Mouse (Mus musculus): ENCODE measurements around the gene Olfr344. TPM values are rescaled to one million over a fixed set of nuclear protein-coding genes. Genes with fewer than 3 reads are reported as not detected.

The Olfr344 gene
- not detected for total RNA-seq (2023)

DNA sequence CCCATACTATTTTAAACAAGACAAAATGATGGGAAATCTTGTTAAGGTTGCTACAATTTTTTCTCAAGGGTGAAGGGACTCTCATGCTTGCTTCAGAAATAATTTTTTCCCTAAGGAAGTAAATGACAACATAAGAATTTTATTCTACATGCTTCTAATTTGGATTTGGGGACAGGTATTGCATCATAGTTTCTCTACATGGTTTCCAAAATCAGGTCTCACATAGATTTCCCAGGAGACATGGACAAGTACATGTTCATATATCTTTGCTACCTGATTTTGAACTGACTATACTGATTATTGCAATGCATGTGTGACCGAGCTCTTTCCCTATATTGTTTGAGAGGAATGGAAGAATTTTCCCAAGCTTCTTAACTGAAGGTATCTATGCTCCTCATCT, at the start of gene Olfr344:
Gene Olfr344 (plus strand): TSS at position 301 of the 400 bp plus-strand sequence.

DNA sequence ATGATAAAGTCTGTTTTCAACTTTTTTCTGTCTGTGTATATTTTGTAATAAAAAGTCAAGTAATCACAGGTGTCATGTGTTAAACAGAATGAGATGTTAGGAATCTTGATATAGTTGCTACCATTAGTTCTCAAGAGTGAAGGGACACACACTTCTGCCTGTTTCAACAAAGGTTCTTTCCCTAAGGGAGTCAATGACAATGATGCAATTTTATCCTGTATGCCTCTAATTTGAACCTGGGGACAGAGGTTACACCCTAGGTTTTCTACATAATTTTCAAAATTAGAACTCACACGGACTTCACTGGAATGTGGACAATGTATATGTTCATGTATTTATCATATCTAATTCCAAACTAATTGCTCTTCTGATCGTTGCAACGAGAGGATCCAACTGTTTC, 41.8 kb upstream of the Olfr344 start, which contains the start of gene Olfr342:
Gene Olfr342 (plus strand): TSS at position 301 of the 400 bp plus-strand sequence.

Other genes starting within 250 kb of the Olfr344 start
- gene Olfr338, start 193.1 kb upstream of the Olfr344 start, total RNA-seq (2023) = not detected
- not detected for gene Olfr339, start 147.7 kb upstream of the Olfr344 start, total RNA-seq (2023)
- not detected for gene Olfr340, start 114.1 kb upstream of the Olfr344 start, total RNA-seq (2023)
- not detected for gene Olfr341, start 84.2 kb upstream of the Olfr344 start, total RNA-seq (2023)
- gene Olfr342, start 41.7 kb upstream of the Olfr344 start, total RNA-seq (2023) = not detected
- gene Olfr345, start 73.4 kb downstream of the Olfr344 start, total RNA-seq (2023) = not detected
- gene Olfr346, start 119.1 kb downstream of the Olfr344 start, total RNA-seq (2023) = not detected
- gene Olfr347, start 165.2 kb downstream of the Olfr344 start, total RNA-seq (2023) = not detected
- not detected for gene Olfr348, start 217.6 kb downstream of the Olfr344 start, total RNA-seq (2023)
- gene Olfr50, start 223.9 kb downstream of the Olfr344 start, total RNA-seq (2023) = not detected